Mouse (Mus musculus) brain, embryonic 14.5 days (tissue): ENCODE measurements at regions not wholly inside any gene's neighbourhood (a gene's known extent, or its start where the extent isn't known, plus 50 kb on each side); places are given as distances from the start of the nearest gene placed in this dataset.

Source experiments
- CTCF ChIP-seq: fragments of 200-500 bp; IDR thresholded peaks from 2 replicates; pipeline ENCODE4 v1.5.1; 2012; ENCODE audit warnings: inconsistent platforms, mild to moderate bottlenecking, moderate library complexity, borderline replicate concordance; ENCODE audit not compliant: insufficient read depth, insufficient read length; ENCODE audit errors: extremely low read depth
- POLR2A ChIP-seq: fragments of 200-500 bp; IDR thresholded peaks from 2 replicates; pipeline ENCODE4 v1.6.1; 2012; ENCODE audit warnings: mild to moderate bottlenecking, inconsistent platforms, borderline replicate concordance; ENCODE audit not compliant: poor library complexity, insufficient read depth, insufficient read length, severe bottlenecking; ENCODE audit errors: extremely low read depth

DNA sequence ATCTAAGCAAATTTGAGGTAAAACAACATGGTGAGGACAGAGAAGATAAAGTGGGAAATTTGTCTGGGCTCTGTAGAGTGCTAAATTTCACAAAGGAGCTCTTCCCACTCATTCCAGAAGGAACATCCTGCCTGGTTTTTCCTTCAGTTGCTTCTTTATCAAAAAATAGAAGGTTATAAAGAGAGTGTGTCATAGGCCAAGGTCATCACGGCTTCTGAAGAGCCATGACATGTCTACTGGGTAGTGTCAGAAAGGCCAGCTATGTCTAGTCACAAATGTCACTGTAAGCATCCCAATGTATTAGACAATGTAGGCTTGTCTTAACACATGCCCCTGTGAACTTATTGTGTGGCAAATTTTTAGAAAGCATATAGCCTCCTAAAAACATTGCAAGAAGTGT is 132.5 kb upstream of the Zeb2 start:
- TF ChIP-seq CTCF (no peak), POLR2A (no peak)
